Mouse (Mus musculus) Muller cell, postnatal 12 days (primary cell): Measurements from ENCODE around the gene Klhl3.

Experiments
- DNase-seq: peaks from one replicate; pipeline ENCODE4 v3.0.0-alpha.2; 2015; ENCODE audit errors: inconsistent ontology term

Klhl3 gene

DNA sequence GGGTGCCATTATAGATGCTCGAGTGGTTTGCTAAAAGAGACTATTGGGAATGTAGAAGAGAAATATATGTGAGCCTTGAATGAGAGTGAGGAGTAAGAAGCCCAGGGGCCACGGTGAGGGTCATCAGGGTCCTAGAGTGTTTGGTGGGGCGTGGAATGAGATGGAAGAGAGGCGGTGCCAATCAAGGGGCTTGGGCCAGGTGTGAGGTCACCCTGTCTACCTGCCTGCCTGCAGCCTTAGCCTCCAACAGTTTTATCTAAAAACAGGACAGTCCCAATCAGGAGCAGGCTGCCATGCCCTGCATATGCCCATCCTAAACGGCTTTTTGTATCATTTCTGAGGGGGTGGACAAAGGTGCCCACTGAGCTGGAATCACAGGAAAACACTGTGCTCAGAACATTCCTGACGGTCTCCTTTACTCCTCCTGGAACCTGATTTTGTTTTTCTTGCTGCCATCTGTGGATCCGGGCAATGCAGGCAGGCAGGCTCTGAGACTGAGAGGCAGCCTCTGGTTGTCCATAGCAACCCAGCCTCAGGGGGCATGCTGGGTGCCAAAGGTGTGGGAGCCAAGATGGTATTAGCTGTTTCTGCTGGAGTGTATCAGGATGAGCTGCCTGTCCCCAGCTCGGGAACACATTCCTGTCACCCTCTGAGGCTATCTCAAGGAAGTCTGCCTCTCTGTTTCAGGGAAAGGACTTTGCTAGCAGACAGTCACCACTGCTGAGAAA lies 89.5 kb downstream of the Klhl3 start:
- peak; percentile 64 for DNase-seq

- DNase-seq: no peak
Measured at GRCm38 (mm10) chr13:58023001-58023560, 90.3 kb downstream of the Klhl3 start.

- DNase-seq: no peak
Measured at GRCm38 (mm10) chr13:58020428-58020827, 93.0 kb downstream of the Klhl3 start.

- DNase-seq: no peak
Measured at GRCm38 (mm10) chr13:58017298-58017697, 96.1 kb downstream of the Klhl3 start.

GRCm38 (mm10) chr13:58012067-58012925 lies 101.1 kb downstream of the Klhl3 start:
- peak; percentile 36 for DNase-seq

GRCm38 (mm10) chr13:58011526-58011925 lies 101.9 kb downstream of the Klhl3 start:
- no peak for DNase-seq

- no peak for DNase-seq
Measured at GRCm38 (mm10) chr13:58010416-58010815, 103.0 kb downstream of the Klhl3 start.

DNA sequence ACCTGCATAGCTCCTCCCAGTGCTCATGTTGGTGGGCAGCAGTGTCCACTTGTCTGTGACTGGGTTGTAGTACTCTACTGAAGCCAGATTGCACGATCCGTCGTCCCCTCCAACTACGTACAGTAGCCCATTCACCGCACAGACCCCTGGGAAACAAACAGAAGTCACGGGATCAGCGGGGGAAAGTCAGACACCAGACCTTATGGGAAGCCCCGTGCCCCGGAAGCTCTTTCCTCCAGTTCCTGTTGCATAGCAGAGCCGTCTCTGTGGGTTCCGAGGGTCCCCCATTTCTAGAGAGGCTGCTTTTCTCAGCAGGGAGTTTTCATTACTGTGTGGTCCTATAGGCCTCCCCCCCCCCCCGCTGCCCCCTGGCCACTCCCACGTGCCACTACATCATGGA lies 104.1 kb downstream of the Klhl3 start:
- DNase-seq: no peak

- DNase-seq: no peak
Measured at GRCm38 (mm10) chr13:58008038-58008364, 105.4 kb downstream of the Klhl3 start.

DNA sequence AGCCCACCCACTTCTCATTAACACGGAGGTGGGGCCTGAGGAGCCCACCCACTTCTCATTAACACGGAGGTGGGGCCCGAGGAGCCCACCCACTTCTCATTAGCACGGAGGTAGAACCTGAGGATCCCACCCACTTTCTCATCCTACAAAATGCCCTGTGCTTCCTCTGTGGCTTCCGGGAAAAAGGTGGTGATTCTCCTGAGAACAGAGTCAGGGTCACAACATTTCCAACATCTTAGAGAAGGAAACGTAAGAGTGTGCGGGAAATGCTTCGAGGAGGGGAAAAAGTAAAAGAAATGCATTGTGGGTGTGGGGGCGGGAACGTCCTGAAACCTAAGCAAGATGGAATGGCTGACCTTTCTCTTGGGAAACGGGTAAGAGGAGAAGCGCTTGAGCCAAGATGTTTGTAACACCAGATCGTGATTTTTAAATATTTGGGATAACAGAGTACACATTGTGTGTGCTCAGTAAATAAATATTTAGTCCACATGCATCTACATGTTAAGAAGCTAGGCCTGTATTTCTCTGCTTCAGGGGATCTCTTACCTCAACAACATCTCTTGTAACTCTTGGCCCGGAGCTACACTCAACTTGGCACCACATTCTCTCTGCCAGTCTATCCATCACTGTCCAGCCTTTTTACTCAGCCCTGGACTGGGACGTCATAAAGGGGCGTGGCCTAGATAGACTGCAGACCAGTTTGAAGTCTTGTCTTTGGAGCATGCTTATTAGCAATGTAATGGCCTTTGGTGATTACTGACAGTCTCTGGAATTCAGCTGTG lies 105.9 kb downstream of the Klhl3 start:
- no peak for DNase-seq

GRCm38 (mm10) chr13:58001792-58002191 lies 111.6 kb downstream of the Klhl3 start:
- peak; percentile 37 for DNase-seq

DNA sequence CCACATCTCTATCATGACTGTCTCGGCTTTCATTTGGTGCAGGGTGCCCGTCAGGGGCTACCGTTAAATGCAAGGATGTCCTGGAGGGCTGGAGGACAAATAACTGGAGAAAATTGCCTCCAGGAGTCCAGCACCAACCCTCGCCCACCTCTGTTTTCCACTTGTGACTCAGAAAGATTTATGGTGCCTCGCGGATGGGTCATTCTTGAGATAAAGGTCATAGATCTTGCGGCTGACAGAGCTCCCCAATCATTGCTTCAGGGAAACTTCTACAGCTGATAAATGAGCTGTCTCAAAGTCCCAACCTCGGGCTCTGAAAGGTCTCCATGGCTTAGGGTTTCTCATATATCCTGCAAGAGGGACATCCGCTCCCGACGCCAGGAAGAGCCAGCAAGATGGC lies 116.9 kb downstream of the Klhl3 start:
- DNase-seq: no peak

- no peak for DNase-seq
Measured at GRCm38 (mm10) chr13:57995864-57996263, 117.5 kb downstream of the Klhl3 start.

DNA sequence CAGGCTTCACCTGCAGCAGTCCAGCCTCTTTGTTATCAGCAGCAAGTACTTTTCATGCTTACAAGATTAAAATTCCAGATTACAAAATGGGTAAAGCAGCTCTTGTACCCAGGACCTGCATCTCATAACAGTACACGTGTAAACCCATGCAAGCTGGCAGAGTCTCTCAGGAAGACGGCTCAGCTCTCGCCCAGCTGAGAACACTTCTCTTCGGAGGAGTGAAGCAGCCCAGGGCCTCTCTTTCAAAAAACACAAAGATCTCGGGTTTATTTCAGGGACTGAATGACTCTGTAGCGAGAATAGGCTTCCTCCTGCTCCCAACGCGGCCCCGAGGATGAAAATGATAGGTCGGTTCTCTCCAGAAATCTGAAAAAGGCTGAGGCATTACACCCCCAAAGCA lies 128.8 kb downstream of the Klhl3 start:
- DNase-seq: no peak

- DNase-seq: no peak
Measured at GRCm38 (mm10) chr13:57984163-57984562, 129.2 kb downstream of the Klhl3 start.

- DNase-seq: no peak
Measured at GRCm38 (mm10) chr13:57983330-57983729, 130.1 kb downstream of the Klhl3 start.

GRCm38 (mm10) chr13:57982904-57983303 lies 130.5 kb downstream of the Klhl3 start:
- no peak for DNase-seq

- DNase-seq: no peak
Measured at GRCm38 (mm10) chr13:57980679-57981078, 132.7 kb downstream of the Klhl3 start.

DNA sequence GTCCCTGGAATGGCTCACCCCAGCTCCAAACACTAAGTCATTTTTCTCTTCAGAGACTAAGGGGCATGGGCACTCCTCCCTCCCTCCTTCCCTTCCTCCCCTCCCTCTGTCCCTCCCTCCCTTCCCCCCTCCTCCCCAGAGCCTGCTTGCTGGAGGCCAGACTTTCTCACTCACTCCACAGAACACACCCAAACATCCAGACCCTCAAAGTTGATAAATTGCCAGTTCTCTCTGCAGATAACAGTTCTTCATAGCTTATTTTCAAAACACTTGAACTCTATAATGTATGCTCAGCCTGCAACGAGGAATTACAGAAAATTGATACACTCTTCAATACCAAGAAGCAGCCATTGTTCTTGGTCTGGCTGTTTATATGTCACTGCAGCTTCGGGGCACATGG lies 133.3 kb downstream of the Klhl3 start:
- no peak for DNase-seq

- DNase-seq: peak; percentile 38
Measured at GRCm38 (mm10) chr13:57978931-57979330, 134.5 kb downstream of the Klhl3 start.

DNA sequence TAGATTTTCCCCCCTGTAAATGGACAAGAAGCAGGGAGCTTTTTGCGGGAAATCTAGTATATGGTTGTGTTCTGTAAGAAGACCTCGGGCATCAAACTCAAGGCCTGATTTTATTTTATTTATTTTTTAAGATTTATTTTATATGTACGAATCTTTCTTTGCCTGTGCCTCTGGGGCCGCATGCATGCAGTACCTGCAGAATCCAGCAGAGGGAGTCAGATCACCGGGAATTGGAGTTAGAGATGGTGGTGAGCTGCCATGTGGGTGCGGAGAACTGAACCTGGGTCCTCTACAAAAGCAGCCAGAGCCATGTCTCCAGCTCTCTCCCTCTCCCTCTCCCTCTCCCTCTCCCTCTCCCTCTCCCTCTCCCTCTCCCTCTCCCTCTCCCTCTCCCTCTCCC lies 135.7 kb downstream of the Klhl3 start:
- no peak for DNase-seq

DNA sequence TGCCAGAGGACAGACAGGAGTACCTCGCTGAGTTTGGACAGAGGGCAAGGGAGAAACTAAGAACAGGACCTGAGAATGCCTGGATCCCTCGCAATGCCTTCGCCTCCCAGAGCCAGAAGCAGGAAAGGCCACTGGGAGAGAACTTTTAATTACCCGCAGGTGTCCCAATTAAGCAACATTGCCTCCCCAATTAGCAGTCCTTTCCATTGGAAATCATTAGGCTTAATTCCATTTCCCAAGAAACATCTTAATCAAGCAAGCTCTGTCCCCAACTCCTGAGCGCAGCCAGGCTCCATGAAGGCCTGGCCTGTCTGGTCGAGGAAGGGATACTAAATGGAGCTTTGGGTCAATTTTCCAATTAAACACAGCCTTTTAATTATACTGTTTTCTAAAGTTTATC lies 147.7 kb downstream of the Klhl3 start:
- DNase-seq: peak; percentile 27
